Mouse (Mus musculus) gastrocnemius, postnatal 10 days (tissue): ENCODE results near the gene Olfr697. TPM values are rescaled to one million over a fixed set of nuclear protein-coding genes. Genes with fewer than 3 reads are reported as not detected.
"Not testable (repeated sequence)": the region's sequence is repeated elsewhere in the genome, so short reads cannot be mapped to it uniquely, and the experiment has no call there.

ENCODE experiments used
- DNase-seq: peaks from one replicate; pipeline ENCODE4 v3.0.0; 2021; ENCODE audit warnings: mixed read lengths
- long read RNA-seq, 2 experiments: library from polyadenylated mRNA; stranded (forward); transcript quantifications; one replicate each; pipeline ENCODE4 v2.0.0; 2021
- total RNA-seq, 2 experiments: library from RNA; stranded (reverse); gene quantifications; 2 replicates each; pipeline ENCODE4 v1.2.3; 2021

The Olfr697 gene
- not detected for total RNA-seq
- long read RNA-seq, experiment 1, result 0 reads
- long read RNA-seq, experiment 2, result 0 reads

- DNase-seq, result no peak
Observed at GRCm38 (mm10) chr7:106742343-106742742, at the start of gene Olfr697. TSS of gene Olfr697 (minus strand) at chr7:106742443.

GRCm38 (mm10) chr7:106788330-106788729, 46.1 kb upstream of the Olfr697 start:
- no peak for DNase-seq

GRCm38 (mm10) chr7:106761008-106761407, 18.8 kb upstream of the Olfr697 start:
- DNase-seq, result not testable (repeated sequence)

- no peak for DNase-seq
Observed at GRCm38 (mm10) chr7:106758800-106759199, 16.6 kb upstream of the Olfr697 start.

DNA sequence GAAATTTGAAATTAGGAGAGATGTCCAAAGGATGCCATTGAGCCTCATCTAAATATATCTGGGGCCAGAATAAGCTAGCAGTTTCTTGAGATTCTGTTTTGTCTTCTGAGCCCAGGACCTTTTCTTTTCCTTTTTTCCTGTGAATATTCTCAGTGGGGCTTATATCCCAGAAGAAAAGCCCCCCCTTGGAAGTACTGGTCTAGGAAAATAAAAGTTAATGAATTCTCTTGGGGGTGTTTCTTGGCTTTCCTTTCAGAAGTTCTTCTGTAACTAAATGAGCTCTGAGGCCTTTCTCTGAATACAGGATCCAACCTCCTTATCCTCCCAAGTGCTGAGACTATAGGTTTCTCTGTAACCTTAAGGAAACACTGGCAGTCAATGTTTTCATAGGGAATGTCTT, 13.1 kb upstream of the Olfr697 start, which contains the start of gene Olfr698:
Gene Olfr698, minus strand, starts transcription at position 101 of the 400 bp plus-strand sequence.
- DNase-seq, result no peak

DNA sequence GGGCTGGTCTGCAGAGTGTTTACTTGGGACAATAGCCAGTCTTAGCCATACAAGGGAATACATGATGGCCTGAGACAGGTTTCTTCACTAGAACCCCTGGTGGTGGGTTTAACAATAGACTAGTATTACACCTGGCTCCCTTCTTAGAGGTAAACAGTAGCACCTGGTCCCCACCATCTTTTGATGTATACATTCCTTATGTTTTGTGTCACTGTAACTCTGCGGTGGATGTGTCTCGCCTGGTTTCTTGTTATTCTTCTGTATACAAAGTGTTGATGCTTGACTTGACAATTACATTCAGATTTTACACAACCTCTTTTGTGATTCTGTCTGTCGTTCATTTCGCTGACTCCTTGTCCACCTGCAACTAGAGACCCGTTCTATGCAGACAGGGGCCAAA, 3.6 kb upstream of the Olfr697 start:
- no peak for DNase-seq

GRCm38 (mm10) chr7:106737028-106737427, 5.2 kb downstream of the Olfr697 start:
- DNase-seq, result no peak

DNA sequence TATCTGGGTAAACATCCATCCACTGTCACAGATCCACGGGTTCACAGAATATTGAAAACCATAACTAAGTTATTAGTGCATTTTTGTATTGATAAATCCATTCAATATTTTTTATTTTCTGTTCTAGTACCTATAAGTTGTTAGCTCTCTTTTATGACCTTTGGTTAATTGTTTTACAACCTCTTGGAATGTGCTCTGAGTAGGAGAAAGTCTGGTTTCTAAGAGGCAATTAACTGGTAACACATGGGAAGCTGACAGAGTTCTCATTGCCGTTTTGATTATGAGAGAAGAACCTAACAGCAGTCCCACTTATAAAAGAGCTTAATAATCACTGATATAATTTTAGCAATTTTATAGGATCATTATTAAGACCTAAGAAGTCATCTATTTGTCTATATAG, 8.5 kb downstream of the Olfr697 start:
- DNase-seq, result no peak

DNA sequence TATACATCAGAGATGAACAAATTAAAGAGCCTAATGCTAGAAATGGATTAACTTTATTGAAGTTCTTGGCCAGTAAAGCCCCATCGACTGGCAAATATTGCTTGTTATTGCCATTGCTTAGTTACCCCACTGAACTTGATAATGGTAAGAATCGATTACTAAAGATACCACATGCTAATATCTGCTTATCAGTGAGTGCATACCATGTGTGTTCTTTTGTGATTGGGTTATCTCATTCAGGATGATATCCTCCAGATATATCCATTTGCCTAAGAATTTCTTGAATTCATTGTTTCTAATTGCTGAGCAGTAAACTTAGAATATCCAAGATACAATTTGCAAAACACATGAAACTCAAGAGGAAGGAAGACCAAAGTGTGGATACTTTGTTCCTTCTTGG, 16.6 kb downstream of the Olfr697 start:
- DNase-seq, result not testable (repeated sequence)

DNA sequence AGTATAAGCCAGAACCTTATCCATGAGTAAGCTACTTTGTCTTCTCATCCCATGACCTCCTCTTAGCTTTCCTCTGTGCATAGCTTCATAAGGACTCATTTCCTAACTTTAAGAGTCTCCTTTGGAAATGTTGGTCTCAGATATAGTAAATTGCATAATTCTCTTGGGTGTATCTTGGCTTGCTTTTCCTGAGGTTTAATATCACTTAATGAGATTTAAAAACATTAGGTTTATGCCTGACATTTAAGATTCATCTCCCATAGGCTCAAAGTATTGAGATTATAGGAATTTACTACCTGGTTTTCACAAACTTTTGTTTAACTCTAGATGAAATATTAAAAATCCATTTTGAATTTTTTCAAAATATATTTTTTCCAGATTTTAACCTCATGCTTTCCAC, 25.9 kb downstream of the Olfr697 start, which contains the start of gene Olfr695:
Gene Olfr695, minus strand, starts transcription at position 101 of the 400 bp plus-strand sequence.
- no peak for DNase-seq

DNA sequence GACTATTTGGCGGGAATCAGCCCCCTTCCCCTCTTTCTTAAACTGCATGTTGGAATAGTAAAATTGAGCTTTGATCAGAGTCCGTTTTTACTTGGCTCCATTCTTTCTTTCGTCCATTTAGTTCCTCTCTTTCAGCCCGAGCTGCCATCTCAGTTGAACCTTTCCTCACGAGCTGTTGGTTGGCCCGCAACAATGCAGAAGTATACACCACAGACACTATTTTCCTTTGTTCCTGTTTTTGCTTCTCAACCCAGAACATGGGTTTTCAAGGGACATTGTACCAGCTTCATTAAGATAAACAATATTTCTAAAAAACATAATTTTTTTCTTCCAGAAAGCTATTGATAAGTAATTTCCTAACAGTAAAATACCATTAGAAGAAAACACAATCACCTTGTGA, 30.8 kb downstream of the Olfr697 start:
- DNase-seq, result no peak

DNA sequence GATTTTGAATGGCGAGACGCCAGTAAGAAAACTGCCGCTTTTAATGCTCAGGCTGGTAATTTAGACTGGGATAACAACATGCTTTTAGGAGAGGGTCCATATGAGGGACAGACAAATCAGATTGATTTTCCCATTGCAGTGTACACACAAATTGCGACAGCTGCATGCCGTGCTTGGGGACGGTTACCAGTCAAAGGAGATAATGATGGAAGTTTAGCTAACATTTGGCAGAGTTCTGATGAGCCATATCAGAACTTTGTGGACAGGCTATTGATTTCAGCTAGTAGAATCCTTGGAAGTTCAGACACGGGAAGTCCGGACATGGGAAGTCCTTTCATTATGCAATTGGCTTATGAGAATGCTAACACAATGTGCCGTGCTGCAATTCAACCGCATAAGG, 34.5 kb downstream of the Olfr697 start:
- not testable (repeated sequence) for DNase-seq

GRCm38 (mm10) chr7:106696891-106697290, 45.4 kb downstream of the Olfr697 start:
- DNase-seq, result no peak

DNA sequence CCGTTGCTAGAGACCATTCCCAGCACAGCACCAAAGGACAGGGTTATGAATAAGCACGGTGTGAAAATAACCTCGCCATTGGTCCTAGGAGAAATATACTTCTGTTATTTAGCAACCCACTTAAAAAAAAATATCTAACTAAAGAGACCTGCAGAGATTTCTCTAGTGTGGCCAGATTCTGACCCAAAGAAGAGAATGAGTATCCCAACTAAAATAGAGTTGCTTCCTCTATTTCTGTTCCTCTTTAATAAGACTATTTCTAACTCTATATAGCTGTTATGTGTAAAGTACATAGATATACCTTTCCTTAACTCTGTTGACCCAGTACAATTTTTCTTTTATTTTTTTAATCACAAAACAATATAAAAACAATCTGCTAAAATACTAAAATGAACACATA, 49.3 kb downstream of the Olfr697 start:
- no peak for DNase-seq

DNA sequence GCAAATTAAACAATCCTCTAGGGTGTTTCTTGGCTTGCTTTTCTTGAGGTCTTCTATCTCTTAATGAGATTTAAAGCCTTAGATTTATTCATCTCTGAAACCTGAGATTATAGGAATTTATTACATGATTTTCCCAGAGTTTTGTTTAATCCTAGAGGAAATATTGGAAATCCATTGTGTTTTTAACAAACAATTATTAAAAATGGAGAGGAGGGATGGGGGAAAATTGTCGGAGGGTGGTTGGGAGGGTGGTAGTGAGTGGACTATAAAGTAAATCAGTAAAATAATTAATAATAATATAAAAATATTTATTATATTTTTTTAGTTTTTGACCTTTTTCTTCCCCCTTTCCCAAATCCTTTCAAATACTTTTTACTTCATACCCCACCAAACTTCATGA, 50.5 kb downstream of the Olfr697 start, which contains the start of gene Olfr694:
Gene Olfr694, minus strand, starts transcription at position 101 of the 400 bp plus-strand sequence.
- no peak for DNase-seq

Other genes starting within 250 kb of the Olfr697 start
- not detected for gene Olfr693, start 61.9 kb downstream of the Olfr697 start, total RNA-seq
- gene Olfr694, start 50.6 kb downstream of the Olfr697 start, total RNA-seq, result not detected
- not detected for gene Olfr695, start 26.0 kb downstream of the Olfr697 start, total RNA-seq
- not detected for gene Olfr698, start 13.0 kb upstream of the Olfr697 start, total RNA-seq
- not detected for gene Olfr699, start 50.8 kb upstream of the Olfr697 start, total RNA-seq
- gene Olfr700, start 66.4 kb upstream of the Olfr697 start, total RNA-seq, result not detected
- gene Olfr701, start 71.7 kb upstream of the Olfr697 start, total RNA-seq, result not detected
- gene Olfr702, start 91.5 kb upstream of the Olfr697 start, total RNA-seq, result not detected
- not detected for gene Olfr703, start 100.9 kb upstream of the Olfr697 start, total RNA-seq
- gene Olfr704, start 120.7 kb upstream of the Olfr697 start, total RNA-seq, result not detected
- not detected for gene Olfr705, start 134.4 kb upstream of the Olfr697 start, total RNA-seq
- not detected for gene Olfr706, start 145.7 kb upstream of the Olfr697 start, total RNA-seq
- gene Olfr707, start 158.8 kb upstream of the Olfr697 start, total RNA-seq, result not detected
- not detected for gene Olfr1532-ps1, start 165.6 kb upstream of the Olfr697 start, total RNA-seq
- gene Olfr709-ps1, start 189.8 kb upstream of the Olfr697 start, total RNA-seq, result not detected
- not detected for gene Olfr710, start 205.9 kb upstream of the Olfr697 start, total RNA-seq
- not detected for gene Olfr6, start 221.5 kb upstream of the Olfr697 start, total RNA-seq
- not detected for gene Olfr711, start 233.0 kb upstream of the Olfr697 start, total RNA-seq